Mouse (Mus musculus): ENCODE results near the gene Gabpb1.
A peak's percentile ranks its signal among the peaks of the same experiment; 100 is the strongest.
"Not testable (repeated sequence)": the region's sequence is repeated elsewhere in the genome, so short reads cannot be mapped to it uniquely, and the experiment has no call there.

Gene Gabpb1

DNA sequence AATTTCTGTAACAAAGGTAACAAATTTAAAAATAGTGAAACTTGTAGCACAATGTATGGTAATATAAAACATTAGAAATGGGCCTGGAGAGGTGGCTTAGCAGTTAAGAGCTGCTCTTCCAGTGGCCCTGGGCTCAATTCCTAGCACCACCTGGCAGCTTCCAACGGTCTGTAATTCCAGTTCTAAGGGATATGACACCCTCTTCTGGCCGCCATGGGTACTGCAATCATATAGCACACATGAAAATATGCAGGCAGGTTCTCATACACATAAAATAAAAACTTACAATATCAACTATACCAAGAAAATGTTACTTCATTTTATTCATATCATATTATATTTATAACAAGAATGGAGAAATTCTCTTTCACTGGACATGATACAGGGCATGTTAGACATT lies 35.8 kb downstream of the Gabpb1 start:
- no peak for DNase-seq

DNA sequence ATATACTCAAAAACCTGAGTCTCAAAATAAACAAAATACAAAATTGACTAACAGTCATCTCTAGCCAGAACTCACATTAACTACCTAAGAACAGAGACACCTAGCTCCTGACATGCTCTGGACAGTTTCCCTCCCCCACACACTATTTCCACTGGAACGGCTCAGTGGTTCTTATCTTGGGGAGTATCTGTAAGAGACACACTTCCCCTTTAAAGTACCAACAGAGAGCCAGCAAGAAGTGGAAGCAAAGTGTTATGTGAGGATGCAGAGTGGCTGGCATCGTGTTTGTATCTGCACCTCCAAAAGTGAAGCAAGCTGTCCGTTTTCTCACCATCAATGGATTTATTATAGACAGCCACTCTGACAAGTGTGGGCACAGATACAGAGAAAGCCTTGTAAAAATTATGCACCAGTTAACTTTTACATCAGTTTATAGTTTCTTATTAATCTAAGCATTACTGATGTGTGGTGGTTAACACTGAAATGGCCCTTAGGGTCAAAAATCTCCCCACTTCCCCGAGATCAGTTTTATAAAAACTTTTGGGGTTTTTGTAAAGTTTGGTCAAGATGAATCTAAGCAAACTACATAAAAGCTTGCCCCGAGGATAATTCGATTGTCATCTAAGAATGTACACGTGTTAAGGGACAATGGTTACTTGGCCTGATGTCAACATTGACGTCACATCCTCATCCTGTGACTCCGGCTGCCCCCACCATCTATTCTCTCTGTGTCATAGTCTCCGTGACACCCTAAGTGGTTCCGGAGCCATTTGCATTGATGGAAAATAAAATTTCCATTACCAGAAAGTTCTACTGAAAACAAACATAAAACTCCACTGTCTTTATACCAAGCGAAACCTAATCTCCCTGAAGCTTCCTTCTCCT lies 40.0 kb downstream of the Gabpb1 start:
- DNase-seq = no peak

DNA sequence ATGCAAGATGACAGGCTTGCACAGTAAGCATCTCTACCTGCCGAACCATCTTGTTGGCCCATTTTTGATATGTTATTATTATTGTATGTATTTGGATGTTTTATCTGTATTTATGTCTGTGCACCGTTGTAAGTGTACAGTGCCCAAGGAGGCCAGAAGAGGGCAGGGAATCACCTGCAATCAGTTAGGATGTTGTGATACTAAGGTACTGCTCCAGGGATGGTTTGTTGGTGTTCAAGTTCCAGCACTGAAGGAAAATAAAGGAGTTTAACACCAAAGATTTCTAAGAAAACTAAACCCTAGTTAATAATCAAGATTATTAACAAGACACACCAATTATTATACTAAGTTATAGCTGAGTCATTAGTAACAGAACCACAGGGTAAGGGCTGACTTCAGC lies 43.0 kb downstream of the Gabpb1 start:
- no peak for DNase-seq

DNA sequence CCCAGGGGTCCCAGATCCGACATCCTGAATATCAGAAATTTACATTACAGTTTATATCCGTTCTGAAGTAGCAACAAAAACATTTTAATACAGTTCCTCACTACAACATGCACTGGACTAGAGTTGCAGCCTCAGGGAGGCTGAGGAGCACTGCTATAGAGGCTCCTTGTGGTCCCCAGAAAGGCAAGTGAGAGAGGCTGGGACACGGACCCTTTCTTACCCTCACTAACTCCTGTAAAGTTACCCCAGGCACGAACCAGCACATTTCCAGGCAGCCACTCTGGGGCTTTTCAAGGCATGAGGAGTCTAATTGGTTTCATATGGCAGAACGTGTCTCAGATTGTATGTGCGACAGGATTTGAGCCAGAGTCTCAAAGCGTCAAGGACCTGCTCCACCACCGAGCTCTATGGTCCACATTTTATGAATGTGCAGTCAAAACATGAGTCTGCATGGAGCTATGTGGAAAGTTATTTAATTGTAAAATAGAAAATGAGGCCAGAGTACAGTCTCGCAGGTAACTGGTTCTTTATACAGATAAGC lies 47.6 kb downstream of the Gabpb1 start:
- DNase-seq = no peak

DNA sequence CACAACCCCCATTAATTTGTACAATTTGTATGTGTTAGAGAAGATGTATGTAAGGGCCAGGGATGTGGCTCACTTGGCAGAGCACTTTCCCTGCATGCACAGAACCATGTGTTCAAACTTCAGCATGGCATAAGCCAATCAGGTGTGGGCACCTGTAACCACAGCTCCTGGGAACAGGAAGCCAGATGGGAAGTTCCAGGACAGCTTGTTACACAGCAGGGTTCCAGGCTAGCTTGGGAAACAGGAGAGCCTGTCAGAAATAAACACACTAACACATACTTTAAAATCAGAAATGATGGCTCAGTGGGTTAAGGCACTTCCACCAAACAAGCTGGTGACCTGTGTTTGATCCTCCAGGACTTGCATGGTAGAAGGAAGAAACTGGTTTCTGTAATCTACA lies 53.0 kb downstream of the Gabpb1 start:
- no peak for DNase-seq

DNA sequence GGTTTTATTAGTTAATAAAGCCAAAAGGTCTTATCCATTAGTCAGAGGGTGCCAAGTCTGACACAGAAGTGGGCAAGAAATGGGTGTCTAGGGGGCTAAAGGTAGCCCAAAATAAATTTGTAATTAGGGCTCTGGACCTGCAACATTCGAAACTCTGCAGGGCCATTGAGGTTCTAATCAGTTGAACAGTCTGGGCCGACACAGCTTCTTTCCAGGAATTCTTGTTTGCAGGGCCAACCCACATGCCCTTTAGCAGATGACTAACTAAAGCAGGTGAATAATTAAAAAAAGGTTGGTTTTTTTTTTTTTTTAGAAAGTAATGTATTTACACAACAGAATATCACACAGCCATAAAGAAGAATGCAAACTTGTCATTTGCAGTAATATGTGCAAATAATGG lies 53.7 kb downstream of the Gabpb1 start:
- no peak for DNase-seq

DNA sequence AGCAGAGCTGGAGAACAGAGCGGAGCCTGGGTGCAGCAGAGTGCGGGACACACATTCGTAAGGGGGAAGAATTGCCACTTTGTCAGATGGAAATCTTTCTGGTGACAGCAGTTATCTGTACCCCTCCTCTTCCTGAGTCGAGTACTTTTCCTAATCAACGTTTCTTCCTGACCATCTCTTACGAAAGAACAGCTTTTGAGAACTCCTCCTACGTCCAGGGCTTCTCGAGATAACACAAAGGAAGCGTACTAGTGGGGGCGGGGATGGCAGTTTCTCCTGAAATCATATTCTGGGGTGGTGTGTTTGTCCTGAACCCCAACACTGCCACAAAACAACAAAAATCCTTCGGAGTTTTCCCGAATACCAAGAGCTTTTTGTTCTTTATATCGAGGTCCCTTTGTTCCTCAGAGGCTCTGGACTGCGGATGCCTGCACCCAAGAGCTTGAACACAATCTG lies 56.9 kb downstream of the Gabpb1 start, which contains the start of gene Hdc:
Gene Hdc (minus strand): TSS at position 51 of the 456 bp plus-strand sequence.
- no peak for DNase-seq

DNA sequence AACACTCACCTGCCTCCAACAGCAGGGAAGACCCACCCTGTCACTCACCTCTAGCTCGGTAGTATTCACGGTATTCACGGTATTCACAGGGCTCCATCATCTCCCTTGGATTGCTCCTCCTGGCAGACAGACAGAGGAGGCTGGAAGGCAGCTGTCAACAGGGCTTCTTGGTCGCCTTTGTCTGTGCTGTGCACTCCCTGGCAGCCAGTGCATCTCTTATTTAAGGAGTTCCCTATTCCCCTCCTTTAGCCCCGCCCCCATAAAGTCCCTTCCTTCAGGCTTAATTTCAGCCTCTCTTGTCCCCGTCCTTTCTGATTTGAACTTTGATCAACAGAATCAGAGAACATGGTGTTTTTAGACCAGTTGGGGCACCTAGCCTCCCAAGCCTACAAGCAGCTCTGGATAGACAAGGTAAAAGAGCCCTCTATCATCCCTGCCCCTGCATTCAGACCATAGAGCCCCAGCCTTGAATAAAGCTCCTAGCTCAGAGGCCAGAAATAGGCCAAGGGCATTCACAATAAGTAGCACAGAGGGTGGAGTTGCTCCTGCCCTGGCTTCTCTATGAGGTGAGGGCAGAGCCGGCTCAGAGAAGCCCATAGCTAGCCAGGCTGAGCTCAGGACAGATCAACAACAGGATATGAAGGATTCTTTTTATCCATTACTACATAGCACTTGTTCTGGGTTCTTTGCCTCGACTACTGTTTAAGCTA lies 57.5 kb downstream of the Gabpb1 start:
- no peak for DNase-seq

DNA sequence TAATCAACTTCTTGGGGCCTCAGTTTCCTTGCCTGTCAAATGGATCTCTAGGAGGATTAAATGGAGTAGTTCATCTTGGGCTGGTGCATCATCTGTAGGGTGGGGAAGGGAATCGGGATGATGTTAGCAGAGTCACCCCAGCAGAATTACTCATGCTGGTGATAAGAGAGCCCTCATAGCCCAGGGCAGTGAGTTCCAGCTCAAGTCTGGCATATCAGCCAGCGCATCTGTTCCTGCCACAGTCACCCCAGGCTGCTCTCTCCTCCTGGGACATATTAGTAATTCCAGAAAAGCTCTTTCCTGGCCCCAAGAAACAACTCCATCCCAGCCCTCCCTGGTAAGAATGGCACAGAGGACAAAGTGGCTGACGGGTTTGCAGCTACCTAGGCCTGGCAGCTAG lies 60.8 kb downstream of the Gabpb1 start:
- no peak for DNase-seq

DNA sequence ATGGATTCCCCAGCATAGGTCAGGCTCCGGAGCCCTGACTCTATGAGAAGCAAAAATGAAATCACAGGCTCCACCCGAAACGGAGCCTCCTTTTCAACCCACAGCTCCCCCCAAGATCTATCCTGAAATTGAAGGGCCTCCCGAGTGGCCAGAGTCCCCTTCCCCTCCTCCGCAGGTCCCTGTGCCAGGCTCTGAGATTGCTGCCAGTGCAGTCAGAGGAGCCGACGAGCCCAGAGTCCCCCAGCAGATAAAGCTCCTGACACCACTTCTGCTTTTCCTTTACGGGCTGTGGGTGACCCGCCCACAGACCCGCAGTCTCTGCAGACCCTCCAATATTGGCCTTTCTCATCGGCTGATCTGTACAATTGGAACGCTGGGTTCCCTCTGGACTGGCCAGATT lies 66.5 kb downstream of the Gabpb1 start:
- not testable (repeated sequence) for DNase-seq

DNA sequence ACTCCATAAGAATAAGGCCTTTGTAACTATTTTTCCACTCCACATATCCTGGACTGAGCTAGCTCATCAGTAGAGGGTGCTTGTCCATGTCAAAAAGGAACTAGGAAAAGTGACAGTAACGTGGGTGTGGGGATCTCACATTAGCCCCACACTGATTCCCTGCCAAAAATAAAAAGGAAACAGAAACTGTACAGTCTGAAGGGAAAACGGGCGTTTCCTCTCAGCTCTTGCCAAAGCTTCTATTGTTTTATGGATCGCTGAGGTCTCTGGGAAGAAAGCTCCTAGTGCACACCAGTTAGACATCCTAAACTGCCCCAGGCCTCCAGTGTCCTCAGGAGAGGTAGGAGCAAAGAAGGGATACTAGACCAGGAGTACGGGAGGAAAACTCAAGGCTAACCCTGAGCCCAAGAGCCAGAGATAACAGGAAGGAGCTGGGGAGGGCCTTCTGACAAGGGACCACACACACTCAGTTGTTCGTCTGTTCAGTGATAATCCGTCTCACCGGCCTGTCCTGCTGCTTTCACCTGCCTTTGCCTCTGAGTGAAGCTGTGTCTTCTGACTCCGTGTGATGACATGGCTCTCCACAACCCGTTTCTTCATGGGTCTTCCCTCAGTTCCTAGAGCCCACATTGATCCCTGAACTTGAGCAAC lies 68.5 kb downstream of the Gabpb1 start:
- no peak for DNase-seq

DNA sequence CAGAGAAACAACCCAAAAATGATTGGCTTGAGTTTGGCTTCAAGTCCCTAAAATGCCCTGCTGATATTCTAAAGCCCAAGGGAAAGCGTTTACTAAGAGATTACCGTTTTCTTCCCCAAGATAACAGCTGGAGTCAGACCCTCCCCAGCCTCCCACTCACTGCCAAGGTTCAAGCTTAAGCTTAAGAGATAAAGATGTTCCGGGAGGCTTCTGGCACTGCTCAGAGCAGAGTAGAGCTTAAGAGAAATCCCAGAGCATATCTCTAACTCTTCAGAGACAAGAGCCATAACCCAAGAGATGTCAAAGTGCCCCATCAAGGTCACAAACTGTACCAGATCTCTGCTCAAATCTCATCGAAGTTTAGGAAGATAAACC lies 69.5 kb downstream of the Gabpb1 start:
- DNase-seq = no peak

DNA sequence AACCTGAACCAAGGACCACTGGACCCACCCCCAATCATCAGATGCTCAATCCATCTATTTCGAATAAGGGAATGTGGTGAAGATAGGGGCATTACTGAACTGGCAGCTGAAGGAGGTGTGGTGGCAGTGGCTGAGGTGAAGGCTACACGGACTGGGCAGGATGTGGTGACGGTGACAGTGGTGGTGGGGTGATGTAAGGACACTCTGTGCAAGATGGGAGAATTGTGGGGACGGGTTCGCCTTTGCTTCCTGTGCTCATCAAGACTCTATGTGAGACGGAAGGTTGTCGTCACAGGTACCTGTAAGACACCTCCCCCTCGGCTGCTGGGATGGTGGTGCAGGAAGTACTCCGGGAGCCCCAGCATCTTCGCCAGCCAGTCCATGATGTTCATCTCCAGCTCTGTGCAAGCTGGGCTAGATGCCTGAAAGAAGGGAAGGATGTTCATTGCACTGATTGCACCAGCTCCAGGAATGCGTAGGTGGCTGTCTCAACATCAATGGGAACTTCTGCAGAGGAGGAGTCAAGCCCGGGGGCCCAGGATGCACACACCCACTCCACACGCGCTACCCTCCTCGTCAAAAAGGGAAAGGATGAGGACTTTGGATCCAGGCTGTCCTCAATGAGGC lies 70.0 kb downstream of the Gabpb1 start:
- DNase-seq = peak; percentile 17 to 43

DNA sequence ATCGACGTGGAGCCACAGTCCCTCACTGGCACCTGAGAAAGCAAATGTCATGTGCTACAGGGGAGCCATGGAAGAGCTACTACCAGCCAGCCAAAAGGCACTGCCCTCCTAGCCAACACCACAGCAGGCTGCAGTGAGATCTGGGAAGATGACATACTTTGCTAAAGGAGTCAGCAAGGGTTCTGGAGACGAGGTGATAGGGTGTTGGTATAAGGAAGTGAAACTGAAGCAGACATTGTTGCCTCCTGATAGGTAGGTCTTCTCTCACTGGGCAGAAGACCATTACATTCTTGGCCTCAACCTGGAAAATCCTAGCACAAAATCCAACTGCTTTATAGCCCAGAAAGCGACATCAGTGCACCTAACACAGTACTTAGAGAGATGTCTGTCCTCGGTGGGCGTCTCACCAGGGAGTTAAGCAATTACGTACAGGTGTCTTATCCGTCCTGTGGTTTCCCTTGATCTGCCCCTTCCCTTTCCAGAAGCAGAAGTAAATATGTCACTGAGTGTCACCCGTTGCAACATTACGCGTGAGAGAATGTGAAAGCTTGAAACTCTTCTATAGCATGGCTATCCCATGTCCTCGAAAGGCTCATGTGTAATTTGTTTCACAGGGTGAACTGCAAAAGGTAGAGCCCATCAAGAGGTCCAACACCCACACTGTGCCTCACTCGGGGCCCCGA lies 74.1 kb downstream of the Gabpb1 start:
- no peak for DNase-seq

DNA sequence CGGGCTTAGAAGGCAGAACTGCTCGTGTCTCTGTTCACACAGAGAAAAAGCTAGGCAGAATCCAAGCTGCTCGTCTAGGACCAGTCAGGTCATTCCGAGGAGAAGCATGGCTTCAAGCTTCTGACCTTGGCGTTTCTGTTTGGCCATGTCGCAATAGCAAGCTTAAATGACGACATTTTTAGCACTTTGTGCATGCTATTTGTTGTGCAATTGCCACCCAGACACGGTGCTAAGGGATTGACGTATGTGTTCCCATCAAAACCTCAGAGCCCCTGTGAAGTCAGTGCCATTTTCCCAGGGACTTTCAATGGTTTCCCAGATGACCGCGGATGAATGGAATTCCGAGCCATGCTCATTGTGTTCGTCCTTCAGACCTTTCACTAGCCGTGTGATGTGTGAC lies 75.6 kb downstream of the Gabpb1 start:
- DNase-seq = no peak

DNA sequence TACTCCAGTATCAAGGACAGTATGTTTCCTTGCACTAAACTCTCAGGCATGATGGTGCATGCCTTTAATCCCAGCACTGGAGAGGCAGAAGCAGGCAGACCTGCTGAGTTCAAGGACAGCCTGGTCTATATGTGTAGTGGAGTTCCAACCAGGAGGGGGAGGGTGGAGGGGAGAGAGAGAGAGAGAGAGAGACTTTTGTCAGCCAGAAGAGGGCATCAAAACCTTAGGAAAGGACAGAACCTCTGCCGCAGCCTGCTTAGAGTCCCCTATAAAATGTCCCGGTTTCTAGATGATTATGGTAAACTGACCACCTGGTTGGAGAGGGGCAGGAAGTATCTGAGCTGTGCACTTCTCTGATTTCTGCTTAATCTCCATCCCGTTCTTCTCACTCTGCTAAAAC lies 77.1 kb downstream of the Gabpb1 start:
- no peak for DNase-seq

DNA sequence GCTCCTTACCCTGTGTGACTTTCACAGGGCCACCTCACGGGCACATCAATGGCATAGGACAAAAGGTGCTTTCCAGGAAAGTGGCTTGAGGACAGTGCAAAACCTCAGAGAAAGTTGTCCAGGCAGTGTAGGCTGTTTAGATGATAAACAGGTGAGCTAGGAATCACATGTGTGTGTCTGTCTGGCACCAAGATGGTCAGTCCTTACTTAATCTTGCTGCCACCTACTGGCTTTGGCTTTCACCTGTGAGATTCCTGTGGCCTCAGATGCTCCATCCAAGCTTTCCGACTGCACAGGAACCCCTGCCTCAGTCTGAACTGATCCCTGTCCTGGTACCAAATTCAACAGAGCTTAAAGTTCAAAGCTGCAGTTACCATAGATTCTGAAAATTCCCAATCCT lies 77.8 kb downstream of the Gabpb1 start:
- DNase-seq = no peak

DNA sequence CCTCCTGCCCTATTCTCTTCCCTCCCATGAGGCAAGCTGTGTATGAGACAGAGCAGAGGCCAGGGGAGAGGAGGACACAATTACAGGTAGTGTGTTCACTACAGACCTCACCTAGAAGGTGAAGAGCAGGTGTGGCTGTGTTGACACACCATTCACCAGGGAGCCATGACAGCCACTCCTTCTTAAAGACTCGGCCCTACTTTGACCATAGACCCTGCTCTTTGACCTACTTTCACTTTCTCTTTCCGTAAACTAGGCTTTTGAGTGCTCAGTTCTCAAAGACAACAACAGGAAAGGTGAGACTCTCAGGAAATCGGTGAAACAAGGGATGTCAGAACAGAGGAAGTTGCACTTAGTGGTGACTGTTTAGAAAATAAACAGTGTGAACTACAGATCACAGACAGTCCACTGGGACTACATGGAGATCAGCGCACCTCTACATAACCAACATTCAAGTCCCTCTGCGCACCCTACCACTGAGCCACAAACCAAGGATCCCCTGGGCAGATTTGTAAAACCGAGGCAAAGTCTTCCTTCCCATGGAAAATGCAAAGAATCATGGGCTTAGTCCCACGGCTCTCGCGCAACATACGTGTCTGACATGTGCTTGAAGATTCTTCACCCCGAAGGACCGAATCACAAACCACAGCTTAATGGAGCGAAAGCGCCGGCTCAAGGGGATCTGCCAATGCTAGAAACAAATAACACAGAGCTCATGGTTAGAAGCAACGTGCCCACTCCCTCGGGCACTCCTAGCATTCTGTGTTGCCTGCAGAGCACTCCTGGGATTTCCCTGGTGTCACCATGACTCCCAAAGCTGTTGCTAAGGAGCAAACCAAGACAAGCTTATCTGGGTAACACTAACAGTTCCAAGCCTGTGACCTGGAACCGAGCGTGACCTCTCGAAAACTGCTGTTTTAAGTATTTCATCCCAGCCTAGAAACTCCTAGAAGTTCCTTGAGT lies 78.6 kb downstream of the Gabpb1 start:
- no peak for DNase-seq

DNA sequence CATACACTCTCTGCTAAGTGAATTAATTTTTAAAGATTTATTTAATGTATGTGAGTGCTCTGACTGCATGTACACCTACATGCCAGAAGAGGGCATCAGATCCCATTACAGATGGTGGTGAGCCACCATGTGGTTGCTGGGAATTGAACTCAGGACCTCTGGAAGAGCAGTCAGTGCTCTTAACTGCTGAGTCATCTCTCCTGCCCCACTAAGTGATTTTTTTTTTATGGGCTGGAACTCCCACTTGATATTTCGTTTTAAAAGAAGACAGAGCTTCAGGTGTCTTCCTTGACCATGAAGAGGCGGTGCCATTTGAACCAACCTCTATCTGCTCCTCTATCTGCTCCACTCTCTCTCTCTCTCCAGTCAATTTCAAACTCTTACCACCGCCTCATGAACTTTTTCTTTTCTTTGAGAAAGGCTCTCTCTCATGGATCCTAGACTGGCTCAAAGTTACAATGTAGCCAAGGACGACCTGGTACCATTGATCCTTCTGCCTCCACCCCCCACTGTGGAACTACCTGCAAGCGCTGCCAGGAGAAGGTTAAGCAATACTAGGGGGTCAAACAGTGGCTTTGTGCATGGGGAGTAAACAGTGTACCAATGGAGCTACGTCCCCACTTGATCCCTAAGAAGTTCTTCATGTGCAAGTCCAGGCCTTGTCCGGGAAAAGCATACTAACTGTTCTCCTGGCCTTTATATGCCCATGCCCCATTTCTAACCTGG lies 79.6 kb downstream of the Gabpb1 start:
- no peak for DNase-seq

Data from thymus, adult 18-20 months (tissue).